Mouse (Mus musculus): ENCODE results near the gene Tekt2. TPM values are rescaled to one million over a fixed set of nuclear protein-coding genes. Genes with fewer than 3 reads are reported as not detected.

The Tekt2 gene
- polyA plus RNA-seq (2017; shearing (Covaris generic)), result 0.35 TPM

DNA sequence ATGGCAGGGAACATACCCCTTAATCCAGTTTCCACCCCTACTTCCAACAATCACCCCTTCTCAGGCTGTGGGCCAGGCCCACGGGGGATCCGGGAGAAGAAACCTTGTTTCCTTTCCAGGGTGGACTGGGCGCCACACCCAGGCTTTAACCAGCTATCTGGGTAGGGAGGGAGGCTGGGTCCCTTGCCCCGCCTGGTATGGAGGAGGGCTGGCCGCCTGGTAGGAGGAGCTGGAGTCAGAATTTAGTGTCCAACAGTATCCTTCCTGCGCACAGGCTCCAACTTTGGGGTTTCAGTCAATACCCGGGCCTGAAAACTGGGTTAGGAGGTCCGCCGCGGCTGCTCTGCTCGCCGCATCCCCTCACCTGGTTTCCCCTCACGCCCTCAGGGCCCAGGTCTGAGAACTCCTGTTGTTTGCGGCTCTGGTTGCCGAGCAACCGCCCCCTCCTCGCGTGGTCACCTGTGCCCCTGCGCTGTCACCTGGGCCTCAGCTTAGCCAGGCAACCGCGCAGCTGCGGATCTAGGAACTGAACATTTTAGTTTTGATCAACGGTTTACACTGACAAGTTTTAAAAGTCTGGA is at the start of gene Tekt2:
Gene Tekt2, minus strand, starts transcription at position 408 of the 581 bp plus-strand sequence.

GRCm38 (mm10) chr4:126321111-126321853 is 4.2 kb downstream of the Tekt2 start, which contains the start of gene Adprhl2:
TSS of gene Adprhl2 (minus strand) at chr4:126321703.

DNA sequence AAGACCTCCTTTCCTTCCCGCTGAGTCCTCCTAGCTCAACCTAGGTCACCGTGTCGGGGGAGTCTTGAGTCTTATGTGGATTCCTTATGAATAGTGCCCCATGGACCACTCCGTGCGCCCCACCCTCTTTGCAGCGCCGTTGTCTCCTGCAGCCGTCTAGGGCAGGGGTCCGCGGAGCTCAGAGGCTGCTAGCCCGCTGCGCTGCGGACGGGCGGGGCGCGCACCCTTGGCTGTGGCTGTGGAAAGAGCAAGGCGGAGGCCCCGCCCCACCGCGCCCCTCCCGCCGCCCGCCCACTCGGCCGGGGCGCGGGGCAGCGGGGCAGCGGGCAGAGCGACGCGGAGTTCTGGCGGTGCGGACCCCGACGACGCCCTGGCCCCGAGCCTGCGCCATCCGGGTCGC is 39.0 kb downstream of the Tekt2 start, which contains the start of gene Col8a2:
Gene Col8a2, plus strand, starts transcription at position 302 of the 400 bp plus-strand sequence.

Other genes starting within 250 kb of the Tekt2 start
- 73.4 TPM for gene Lsm10, start 229.1 kb downstream of the Tekt2 start, polyA plus RNA-seq (2017; shearing (Covaris generic))
- gene Stk40, start 221.7 kb downstream of the Tekt2 start, polyA plus RNA-seq (2017; shearing (Covaris generic)), result 16.0 TPM
- gene Eva1b, start 177.9 kb downstream of the Tekt2 start, polyA plus RNA-seq (2017; shearing (Covaris generic)), result 40.0 TPM
- gene Sh3d21, start 162.2 kb downstream of the Tekt2 start, polyA plus RNA-seq (2017; shearing (Covaris generic)), result 1.1 TPM
- 249 TPM for gene Thrap3, start 122.9 kb downstream of the Tekt2 start, polyA plus RNA-seq (2017; shearing (Covaris generic))
- gene Map7d1, start 69.3 kb downstream of the Tekt2 start, polyA plus RNA-seq (2017; shearing (Covaris generic)), result 4.2 TPM
- 107 TPM for gene Trappc3, start 63.4 kb downstream of the Tekt2 start, polyA plus RNA-seq (2017; shearing (Covaris generic))
- not detected for gene Col8a2, start 38.9 kb downstream of the Tekt2 start, polyA plus RNA-seq (2017; shearing (Covaris generic))
- gene Adprhl2, start 4.0 kb downstream of the Tekt2 start, polyA plus RNA-seq (2017; shearing (Covaris generic)), result 22.4 TPM
- 27.9 TPM for gene Ago3, start 103.9 kb upstream of the Tekt2 start, polyA plus RNA-seq (2017; shearing (Covaris generic))
- 4.2 TPM for gene Ago1, start 142.9 kb upstream of the Tekt2 start, polyA plus RNA-seq (2017; shearing (Covaris generic))
- 0.44 TPM for gene Ago4, start 207.8 kb upstream of the Tekt2 start, polyA plus RNA-seq (2017; shearing (Covaris generic))
- gene Clspn, start 231.2 kb upstream of the Tekt2 start, polyA plus RNA-seq (2017; shearing (Covaris generic)), result 5.3 TPM

Data from activated CD4-positive, CD25-positive, alpha-beta regulatory T cell, adult 9 weeks (primary cell).